Mouse (Mus musculus) cortical plate, adult 2 months (tissue): Measurements from ENCODE around the gene Nfya.

Experiments
- CTCF ChIP-seq: fragments of 200-500 bp; IDR thresholded peaks from 2 replicates; pipeline ENCODE4 v1.5.1; 2011; ENCODE audit warnings: mild to moderate bottlenecking, control low read depth, low read length; ENCODE audit not compliant: insufficient read depth; ENCODE audit errors: extremely low read depth
- POLR2A ChIP-seq: fragments of 200-500 bp; IDR thresholded peaks from 2 replicates; pipeline ENCODE4 v1.6.1; 2011; ENCODE audit warnings: mild to moderate bottlenecking, low read length, control low read depth; ENCODE audit not compliant: insufficient read depth; ENCODE audit errors: extremely low read depth

DNA sequence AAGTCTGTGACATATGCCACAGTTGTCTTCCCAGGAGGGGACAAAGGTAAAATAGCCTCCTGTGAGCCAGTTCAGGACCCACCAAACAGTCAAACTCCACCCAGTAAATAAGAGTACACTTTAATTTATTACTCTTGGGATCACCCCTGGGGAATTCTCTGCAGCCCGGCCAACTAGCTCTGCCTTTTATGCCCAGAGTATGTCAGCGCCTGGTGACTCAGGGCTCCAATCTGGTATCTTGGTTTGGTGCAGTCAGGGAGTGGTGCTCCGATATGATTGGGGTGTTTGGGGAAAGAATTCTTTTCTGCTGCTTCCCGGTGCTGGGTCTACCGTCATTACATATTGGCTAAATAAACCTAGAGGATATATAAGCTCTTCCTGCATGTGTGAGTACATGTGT is 42.9 kb downstream of the Nfya start:
- no peak for TF ChIP-seq CTCF
- TF ChIP-seq POLR2A = no peak
